Mouse (Mus musculus): ENCODE results near the gene Gm26727.
A peak's percentile ranks its signal among the peaks of the same experiment; 100 is the strongest.
"Not testable (repeated sequence)": the region's sequence is repeated elsewhere in the genome, so short reads cannot be mapped to it uniquely, and the experiment has no call there.

Gene Gm26727

DNA sequence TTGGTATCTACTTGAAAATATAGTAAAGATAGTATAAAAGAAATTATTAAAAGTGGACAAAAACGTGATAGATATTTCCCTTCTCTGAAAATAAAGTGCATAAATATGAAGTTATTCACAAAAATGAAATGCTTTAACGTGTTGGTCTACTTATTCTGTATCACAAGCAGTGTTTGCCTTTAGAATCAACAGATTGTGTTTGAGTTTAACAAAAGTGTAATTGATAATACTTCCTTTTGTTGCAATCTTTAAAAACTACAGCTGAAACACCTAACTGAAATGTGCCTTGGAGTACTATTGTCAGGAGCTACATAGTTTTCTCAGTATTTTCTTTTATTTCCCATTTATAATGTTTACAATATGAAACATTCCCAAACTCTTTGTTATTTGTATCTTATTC, at the start of gene Gm26727:
Gm26727 (minus strand) TSS at position 101 of the 400 bp plus-strand sequence.
- no peak for DNase-seq

DNA sequence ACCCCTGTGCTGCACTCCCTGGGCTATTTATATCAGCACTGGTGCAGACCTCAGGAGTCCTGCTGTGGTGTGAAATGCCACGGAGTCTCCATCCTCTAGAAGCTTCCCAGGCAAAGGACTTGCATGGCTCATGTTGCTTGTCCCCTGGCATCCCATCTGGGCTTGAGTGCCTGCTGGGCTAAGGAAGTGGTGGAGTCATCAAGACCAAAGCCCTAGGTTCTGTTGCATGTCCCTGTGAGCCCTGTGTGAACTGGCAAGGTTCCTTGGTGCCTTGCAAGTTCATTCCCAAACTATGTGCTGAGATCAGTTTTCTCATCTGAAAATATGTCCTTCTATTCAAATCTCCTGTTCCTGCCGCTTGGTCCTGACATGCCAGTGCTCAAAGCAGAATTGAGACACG, 48.1 kb upstream of the Gm26727 start:
- no peak for DNase-seq

DNA sequence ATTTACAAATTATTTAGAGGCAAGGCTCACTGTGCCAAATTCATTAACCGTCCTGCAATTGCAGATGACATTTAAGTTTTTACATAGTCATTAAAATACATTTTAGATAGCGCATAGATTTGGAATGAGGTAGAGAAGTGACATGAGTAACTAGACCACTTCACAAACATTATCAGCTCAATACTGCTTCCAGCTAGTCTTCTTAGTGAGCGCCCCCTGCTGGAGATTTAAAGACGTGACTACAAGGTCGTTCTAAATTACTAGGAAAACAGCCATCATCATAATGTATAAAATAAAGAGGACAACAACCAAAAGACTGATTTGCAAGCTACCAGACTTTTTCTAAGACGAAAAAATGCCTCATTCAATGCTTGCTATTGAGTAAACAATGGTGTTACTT, 44.8 kb upstream of the Gm26727 start:
- no peak for DNase-seq

DNA sequence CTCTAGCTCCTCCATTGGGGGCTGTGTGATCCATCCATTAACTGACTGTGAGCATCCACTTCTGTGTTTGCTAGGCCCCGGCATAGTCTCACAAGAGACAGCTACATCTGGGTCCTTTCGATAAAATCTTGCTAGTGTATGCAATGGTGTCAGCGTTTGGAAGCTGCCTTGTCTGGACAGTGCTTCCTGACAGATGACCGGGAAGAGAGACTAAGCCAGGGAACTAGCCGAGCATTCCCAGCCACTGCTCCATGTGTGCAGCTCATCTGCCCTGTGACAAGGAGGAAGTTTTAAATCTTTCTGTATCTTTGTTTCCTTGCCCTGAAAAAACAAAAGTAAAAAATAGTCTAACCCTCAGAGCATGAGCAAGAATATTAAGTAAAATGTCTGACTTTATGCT, 37.0 kb upstream of the Gm26727 start:
- not testable (repeated sequence) for DNase-seq

DNA sequence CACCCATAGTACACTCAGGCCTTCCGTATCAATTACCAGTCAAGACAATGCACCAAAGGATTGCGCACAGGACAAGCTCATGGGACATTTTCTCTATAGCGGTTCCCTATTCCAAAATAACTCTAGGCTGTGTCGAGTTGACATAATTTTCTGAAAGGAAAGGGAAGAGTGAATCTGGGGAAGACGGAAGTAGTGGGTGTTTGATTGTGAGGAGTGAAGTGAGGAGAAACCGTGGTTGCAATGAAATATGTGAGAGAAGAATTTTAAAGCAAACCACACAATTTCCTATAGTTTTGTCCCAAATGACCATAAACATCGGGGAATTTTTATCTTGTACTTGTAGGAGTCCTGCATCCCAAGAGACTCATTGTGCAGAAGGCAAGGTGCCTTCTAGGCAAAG, 34.1 kb upstream of the Gm26727 start:
- no peak for DNase-seq

DNA sequence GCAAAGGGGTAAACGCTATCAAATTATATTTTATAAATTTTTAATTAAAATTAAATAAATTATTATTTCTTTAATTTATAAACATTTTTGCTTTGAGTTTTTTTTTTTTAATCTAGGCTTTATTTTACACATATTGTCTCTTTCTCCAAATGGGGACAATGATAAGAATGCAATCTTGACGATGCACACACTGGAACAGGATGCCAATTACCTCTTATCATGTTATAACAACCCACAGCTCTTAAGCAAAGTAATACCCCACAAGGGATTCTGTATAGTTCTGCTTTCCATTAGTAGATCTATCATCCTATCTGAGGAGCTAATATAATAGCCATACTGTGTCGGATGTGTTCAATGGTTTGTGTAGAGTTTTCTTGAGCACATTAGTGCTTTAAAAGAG, 27.9 kb upstream of the Gm26727 start:
- no peak for DNase-seq

DNA sequence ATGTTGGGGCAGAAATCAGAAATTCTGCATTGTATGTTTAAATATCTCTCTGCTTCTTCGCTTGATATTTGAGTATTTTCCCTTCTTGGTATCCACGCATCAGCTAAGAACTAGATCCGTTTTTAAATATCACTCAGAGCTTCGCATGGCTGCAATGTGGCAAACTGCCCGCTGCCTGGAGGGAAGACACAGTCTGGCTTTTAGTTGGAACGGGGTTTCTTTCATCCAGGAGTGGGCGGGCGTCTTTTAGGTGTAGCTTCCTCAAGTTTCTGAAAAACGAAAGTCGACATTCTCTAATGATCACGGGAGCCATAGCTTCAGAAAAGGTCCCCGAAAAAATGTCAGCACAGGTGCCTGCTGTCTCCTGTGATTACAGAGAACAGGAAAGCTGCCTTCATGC, 14.2 kb upstream of the Gm26727 start:
- DNase-seq: peak; percentile 10

DNA sequence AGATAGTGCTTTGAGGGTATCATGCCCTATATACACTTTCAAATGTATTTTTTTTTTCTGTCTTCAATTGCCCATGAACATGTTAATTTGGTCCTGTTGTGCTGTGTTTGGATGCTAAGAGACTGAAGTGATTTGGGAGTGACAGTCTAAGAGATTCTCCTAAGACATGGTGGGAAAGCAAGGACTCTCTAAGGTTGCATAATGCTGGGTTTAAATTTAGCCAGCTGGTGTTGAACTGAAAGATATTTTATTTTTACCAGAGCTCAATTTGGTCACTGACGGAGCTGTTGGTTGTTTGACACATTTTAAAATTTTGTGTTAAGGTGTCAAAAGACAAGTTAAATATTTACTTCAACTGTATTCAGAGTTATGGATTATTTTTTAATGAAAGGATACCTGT, 13.8 kb upstream of the Gm26727 start:
- DNase-seq: no peak

DNA sequence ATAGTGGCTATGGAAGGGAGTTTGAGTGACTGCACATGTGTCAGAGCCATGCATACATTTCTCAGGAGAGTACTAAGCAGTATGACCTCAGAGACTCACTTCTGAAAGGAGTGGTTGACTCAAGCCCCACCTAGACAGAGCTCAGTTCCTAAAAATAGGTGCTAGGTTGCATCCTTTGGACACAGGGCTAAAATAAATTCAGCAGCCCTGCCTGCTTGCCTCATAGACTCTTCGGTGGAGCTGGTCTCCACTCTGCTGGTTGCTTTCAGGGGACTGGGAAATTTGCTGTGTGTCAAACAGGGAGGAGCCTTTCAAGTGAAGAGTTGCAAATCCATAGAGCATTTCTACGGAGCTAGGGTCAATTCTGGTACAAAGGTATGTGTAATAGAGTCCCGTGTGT, 12.8 kb upstream of the Gm26727 start, which contains the start of gene Xirp2:
Xirp2 (plus strand) TSS at position 223 of the 400 bp plus-strand sequence.
- DNase-seq: no peak

DNA sequence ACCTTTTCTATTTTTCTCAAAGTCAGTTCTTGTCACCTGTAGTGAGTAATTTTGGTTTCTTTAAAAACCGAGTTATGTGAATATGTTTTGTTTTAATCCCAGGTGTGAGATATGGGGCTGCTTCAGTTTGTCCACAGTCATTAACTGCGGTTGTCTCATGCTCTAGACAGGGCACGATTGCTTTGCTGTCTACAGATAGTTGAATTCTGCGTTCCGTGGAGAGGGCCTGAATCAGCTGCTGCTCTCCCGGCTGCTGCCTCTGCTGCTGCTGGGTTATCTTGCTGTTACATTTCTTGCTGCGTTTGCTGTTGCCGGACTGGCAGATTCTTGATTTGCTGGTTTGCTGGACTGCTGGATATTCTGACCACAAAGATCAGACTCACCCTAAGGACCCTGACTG, 5.3 kb upstream of the Gm26727 start:
- DNase-seq: no peak

DNA sequence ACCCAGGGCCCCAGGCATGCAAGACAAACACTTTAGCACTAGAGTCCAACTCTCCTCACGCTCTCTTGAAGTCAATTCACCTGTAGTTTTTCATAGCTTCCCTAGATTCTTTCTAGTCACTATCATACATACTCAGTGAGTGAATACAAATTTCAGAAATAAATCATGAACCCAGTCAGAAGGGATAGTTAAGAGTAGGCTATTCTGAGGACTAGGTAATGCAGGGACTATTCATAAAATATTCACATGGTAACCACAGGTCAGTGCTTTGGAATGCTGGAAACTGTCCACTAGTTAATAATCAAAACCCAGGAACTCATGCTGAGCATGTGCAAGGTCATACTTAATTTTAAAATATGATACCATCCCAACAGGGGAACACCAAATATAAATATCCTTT, 10.2 kb downstream of the Gm26727 start:
- DNase-seq: no peak

DNA sequence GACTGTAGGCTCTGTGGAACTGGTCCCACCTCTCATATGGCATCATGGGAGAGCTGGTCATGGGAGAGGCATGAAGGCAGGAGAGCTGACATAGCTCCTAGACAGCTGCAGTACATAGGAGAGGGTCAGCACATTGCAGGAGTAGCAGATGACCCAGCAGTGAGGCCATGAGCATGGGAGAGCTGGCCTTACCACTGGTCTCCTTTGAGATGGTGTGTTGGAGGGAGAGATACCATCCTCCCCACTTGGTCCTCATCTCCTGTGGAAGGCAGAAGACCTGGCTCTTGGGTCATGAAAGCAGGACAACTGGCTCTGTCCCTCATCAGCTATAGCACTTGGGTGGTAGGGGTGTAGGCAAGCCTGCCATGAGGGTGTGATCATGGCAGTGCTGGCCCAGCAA, 12.1 kb downstream of the Gm26727 start:
- no peak for DNase-seq

DNA sequence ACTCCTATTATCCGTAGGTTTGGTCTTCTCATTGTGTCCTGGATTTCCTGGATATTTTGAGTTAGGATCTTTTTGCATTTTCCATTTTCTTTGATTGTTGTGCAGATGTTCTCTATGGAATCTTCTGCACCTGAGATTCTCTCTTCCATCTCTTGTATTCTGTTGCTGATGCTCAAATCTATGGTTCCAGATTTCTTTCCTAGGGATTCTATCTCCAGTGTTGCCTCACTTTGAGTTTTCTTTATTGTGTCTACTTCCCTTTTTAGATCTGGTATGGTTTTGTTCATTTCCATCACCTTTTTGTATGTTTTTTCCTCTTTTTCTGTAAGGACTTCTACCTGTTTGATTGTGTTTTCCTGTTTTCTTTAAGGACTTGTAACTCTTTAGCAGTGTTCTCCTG, 19.6 kb downstream of the Gm26727 start, which contains the start of gene Gm21830:
Gm21830 (plus strand) TSS at position 301 of the 400 bp plus-strand sequence.
- not testable (repeated sequence) for DNase-seq

Data from layer of hippocampus, adult 9-11 months (tissue).